Mouse (Mus musculus) urinary bladder, adult 2 months (tissue): ENCODE measurements around the gene Il11ra1. TPM values are rescaled to one million over a fixed set of nuclear protein-coding genes. Genes with fewer than 3 reads are reported as not detected.
"Not testable (repeated sequence)": the region's sequence is repeated elsewhere in the genome, so short reads cannot be mapped to it uniquely, and the experiment has no call there.

Source experiments
- DNase-seq: peaks from one replicate; pipeline ENCODE4 v3.0.0; 2022; ENCODE audit warnings: low spot score
- polyA plus RNA-seq: library from polyadenylated mRNA; depleted of rRNA; stranded (reverse); fragments of >200 nt; gene quantifications from 2 replicates; pipeline ENCODE4 v1.2.3, GENCODE M21; 2012

Il11ra1 gene
- polyA plus RNA-seq, 1 experiment: 78.3 TPM

- DNase-seq: no peak
Measured at GRCm38 (mm10) chr4:41754797-41755337, 55.1 kb downstream of the Il11ra1 start, which contains the start of gene Galt. Gene Galt (plus strand): TSS chr4:41755228.

GRCm38 (mm10) chr4:41755338-41756305, 55.8 kb downstream of the Il11ra1 start, which contains the start of gene Sigmar1:
Gene Sigmar1 (minus strand): TSS chr4:41756157.
- DNase-seq: peak; percentile 85

GRCm38 (mm10) chr4:41756440-41756839, 56.7 kb downstream of the Il11ra1 start:
- no peak for DNase-seq

GRCm38 (mm10) chr4:41757321-41757720, 57.5 kb downstream of the Il11ra1 start:
- no peak for DNase-seq

DNA sequence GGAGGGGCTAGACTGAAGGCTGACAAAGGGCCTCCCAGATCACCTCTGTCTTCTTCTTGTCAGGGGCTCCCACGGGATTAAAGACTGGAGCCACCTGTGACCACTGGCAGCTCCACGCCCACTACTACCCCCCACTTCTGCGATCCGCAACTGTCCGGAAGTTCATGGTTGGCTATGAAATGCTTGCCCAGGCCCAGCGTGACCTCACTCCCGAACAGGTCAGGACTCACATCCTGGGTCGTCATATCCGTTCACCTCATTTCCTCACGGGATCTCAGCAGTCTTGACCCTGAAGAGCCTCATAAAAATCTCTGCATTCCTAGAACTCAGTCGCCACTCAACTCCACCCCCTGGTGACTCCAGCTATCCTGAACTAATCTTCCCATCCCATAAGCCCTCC, 58.2 kb downstream of the Il11ra1 start:
- no peak for DNase-seq

- DNase-seq: no peak
Measured at GRCm38 (mm10) chr4:41758701-41759100, 58.9 kb downstream of the Il11ra1 start.

GRCm38 (mm10) chr4:41759206-41759605, 59.4 kb downstream of the Il11ra1 start:
- no peak for DNase-seq

GRCm38 (mm10) chr4:41759656-41760287, 60.0 kb downstream of the Il11ra1 start:
- no peak for DNase-seq

- peak; percentile 71 for DNase-seq
Measured at GRCm38 (mm10) chr4:41760288-41760721, 60.5 kb downstream of the Il11ra1 start.

DNA sequence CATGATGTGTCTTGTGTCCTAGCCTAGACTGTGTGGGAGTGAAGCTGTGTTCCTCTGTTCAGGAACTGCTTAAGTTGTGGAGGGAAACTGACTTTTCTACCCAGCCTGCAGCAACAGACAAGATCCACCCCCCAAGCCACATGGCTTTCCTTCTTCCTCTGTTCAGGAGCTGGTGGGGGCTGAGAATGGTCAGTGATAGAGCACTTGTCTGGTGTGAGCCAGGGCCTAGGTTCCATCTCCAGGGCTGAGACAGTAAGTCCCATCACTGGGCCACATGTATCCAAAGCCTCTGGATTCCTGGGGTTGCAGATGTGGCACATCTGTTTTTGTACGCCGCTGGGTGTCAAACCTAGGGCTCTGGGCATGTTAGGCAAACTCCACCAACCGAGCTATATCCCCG, 61.1 kb downstream of the Il11ra1 start:
- no peak for DNase-seq

DNA sequence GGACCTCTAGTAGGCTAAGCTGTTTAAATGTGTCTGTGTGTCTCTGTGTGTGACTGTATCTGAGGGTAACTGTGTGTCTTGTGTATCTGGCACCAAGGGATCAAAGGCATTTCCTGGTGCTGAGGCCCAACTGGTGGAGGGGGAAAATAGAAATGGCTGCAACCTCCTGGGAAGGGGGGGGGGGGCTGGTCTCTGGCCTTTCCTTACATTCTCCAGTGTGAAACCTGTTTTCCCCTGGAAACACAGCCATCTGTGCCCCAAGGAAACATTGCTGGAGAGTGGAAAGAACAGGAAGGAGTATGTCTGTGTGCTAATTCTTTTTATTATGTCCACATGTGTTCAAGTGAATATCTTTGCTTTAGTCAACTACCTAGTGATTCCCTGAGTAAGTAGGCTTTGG, 61.9 kb downstream of the Il11ra1 start:
- no peak for DNase-seq

DNA sequence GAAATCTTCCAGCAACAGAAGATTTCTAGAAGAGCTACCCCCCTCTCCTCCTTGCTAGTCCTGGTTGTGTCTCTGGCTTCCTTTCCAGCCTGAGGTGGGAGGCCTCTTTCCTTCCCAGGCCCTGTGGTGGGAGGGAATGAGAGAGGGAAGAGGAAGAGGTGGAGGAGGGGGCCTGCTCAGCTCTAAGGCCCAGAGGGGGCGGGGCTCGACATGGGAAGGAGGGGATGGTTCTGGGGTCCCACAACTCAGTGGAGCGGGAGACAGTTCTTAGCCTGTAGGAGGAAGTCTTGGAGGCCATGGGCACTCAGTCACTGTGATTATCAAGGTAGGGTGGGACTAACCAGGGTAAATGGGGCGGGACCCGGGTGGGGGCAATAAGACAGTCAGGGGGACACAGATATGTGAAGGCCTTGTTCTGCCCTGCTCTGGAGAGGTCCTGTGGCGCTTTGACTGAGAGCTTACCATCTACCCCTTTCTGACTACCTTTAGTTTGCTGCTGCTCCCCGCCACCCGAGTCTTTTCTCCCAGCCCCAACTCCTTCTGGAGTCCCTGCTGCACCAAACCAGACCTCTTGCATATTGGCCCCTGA, 62.4 kb downstream of the Il11ra1 start:
- DNase-seq: no peak

- not testable (repeated sequence) for DNase-seq
Measured at GRCm38 (mm10) chr4:41762688-41763114, 62.9 kb downstream of the Il11ra1 start.

GRCm38 (mm10) chr4:41763176-41763575, 63.4 kb downstream of the Il11ra1 start:
- DNase-seq: not testable (repeated sequence)

- not testable (repeated sequence) for DNase-seq
Measured at GRCm38 (mm10) chr4:41767301-41767700, 67.5 kb downstream of the Il11ra1 start.

GRCm38 (mm10) chr4:41772946-41773345, 73.2 kb downstream of the Il11ra1 start:
- not testable (repeated sequence) for DNase-seq

DNA sequence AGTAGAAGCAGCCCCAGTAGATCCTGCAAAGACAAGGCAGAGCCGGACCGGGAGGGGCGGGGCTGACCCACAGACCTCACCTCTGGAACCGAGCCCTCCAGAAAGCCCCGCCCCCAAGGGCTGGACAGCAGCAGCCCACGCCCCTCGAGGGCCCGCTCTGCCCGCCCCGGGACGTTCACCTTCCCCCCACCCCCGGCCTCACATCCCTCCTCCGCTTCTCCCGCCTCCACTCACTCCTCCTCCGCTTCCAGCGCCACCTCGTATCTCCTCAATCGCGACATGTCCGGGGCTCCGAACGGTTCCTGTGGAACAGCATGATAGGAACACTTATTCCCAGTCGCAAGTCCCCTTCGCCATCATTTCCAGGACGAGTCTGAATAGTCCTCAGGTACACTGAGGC, 73.7 kb downstream of the Il11ra1 start:
- not testable (repeated sequence) for DNase-seq

- not testable (repeated sequence) for DNase-seq
Measured at GRCm38 (mm10) chr4:41774002-41774401, 74.2 kb downstream of the Il11ra1 start, which contains the start of gene Ccl27a. Gene Ccl27a (minus strand): TSS chr4:41774247.

DNA sequence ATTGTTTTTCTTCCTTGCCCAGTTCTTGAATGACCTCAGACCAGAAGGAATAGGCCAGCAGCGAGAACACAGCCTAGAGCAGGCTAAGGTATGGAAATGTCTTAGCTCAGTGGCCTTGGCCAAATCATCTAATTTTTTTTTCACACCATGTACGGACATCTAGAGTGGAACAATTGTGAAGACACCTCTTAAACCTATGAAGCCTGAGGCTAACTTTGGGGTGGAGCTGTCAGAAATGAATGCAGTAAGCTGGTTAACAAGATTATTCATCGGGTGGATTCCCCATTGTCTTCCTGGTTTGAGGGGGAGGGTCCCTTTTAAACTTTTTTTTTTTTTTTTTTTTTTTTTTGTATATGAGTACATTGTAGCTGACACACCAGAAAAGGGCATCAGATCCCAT, 74.7 kb downstream of the Il11ra1 start:
- not testable (repeated sequence) for DNase-seq

GRCm38 (mm10) chr4:41775840-41776239, 76.1 kb downstream of the Il11ra1 start:
- not testable (repeated sequence) for DNase-seq

- DNase-seq: not testable (repeated sequence)
Measured at GRCm38 (mm10) chr4:41781271-41781670, 81.5 kb downstream of the Il11ra1 start.
